Mouse (Mus musculus) embryo, embryonic 11 days (tissue): ENCODE data around the gene Rsc1a1.

Experiments
- DNase-seq: peaks from one replicate; pipeline ENCODE4 v3.0.0-alpha.2; 2015

Gene Rsc1a1

GRCm38 (mm10) chr4:141688505-141688904 lies 3.1 kb upstream of the Rsc1a1 start:
- DNase-seq = no peak

GRCm38 (mm10) chr4:141686525-141686924 lies 1.1 kb upstream of the Rsc1a1 start:
- no peak for DNase-seq

DNA sequence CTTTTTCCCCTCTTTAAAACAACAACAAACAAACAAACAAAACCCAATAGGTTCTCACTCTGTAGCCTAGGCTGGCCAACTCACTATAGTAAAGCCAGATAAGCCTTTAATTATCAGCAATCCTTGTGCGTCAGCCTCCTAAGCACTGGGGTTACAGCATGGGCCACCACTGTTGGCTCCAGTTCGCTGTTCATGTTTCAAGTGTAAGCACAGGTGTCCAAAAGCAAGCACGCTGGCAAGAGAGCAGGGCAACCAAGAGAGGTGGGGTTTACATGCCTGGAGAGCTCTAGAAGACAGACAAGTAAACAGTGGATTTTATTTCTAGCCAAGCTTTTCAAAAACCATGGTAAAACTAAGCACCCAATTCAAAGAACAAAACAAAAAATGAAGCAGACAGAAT lies 694 bp upstream of the Rsc1a1 start:
- no peak for DNase-seq

DNA sequence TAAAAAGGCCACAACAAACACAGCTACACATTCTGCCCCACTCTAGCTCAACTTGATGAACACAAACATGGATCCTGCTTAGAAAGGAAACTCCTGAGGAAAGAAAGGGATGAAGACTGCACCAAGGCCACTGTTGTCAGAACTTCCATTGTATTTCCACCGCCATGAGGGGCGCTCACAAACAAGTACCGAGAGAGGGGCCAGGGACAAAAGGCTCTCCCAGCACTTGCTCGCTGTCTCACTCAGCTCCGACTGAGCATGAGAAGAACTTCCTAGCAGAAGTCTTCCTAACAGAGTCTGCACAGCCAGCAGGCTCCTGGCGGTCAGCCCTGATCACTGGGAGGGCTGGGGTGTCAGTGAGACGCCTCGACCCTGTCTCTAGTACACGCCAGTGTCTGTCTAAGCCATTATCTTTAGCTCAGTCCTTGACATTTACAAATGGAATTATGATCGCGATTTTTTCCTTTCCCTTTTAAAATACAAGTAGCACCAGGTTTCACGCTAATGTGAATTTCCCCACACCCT lies 2.6 kb downstream of the Rsc1a1 start:
- DNase-seq = no peak

GRCm38 (mm10) chr4:141681767-141682166 lies 3.6 kb downstream of the Rsc1a1 start:
- DNase-seq = no peak

- DNase-seq = no peak
Observed at GRCm38 (mm10) chr4:141680892-141681291, 4.5 kb downstream of the Rsc1a1 start.

DNA sequence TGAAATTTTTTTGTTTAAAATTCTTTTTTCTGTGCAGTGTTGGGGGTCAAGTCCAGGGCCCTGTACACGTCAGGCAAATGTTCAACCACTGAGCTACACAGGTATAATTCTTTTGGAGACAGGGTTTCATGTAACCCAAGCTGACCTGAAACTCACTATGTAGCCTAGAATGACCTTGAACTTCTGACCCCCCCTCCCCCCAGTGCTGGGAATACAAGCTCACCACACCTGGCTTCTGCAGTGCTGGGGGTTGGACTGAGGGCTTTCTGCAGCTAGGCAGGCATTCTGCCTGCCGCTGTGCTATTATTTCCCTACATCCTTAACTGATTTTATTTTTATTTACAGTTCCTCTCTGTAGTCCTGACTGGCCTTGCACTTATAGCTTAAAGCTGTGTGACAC lies 6.4 kb downstream of the Rsc1a1 start:
- no peak for DNase-seq

DNA sequence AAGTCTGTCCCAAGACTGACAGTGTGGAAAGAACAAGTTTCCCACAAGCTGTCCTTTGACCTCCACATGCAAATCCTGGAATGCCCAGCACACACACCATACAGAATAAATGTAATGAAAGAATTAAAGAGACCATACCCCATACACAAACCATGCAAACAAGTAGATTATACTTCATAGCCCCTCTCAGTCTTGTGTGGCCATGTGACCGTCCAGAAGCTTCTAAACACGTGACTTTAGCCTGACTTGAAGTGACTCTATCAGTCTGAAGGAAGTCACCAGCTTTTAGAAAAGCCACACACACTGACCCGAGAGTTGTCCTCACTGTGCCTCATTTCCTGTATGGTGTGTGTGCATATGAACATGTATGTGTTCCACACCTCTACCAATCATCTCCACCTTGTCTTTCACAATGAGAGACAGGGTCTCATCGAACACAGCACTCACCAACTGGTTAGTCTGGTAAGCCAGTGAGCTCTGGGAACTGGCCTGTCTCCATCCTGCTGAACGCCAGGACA lies 8.9 kb downstream of the Rsc1a1 start:
- DNase-seq = no peak

DNA sequence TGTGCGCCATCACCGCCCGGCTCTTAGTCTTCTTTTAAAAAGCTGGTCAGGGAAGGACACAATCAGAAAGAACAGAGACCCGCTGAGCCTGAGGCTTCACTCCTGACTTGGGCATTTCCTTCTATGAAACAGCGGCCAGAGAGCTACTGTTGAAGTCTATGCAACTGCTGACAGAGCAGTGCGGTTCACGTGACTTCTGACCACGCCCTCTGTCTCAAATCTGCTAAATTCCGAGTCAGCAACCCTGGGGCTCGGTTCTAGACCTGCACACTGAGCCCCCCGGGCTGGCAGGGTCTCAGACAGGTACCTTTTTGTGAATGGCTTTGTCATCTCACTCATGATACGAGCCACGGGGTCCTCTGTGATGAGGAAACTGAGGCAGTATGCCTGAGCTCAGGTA lies 13.1 kb downstream of the Rsc1a1 start:
- no peak for DNase-seq

DNA sequence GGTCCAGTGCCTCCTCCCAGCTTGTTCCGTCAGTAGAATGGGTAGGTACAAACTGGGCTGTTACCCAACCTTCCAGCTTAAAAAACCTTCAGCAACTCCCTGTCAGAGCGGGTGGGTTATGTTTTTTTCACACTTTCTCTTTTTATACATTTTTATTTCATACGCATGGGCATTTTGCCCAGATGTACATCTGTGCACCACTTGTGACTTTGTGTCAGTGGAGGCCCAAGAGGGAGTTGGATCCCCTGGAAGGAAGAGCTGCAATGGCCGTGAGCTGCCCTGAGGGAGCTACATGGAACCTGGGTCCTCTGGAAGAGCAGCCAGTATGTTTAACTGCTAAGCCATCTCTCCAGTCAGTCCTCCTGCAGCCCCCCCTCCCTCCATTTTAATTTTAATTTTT lies 14.0 kb downstream of the Rsc1a1 start:
- no peak for DNase-seq

DNA sequence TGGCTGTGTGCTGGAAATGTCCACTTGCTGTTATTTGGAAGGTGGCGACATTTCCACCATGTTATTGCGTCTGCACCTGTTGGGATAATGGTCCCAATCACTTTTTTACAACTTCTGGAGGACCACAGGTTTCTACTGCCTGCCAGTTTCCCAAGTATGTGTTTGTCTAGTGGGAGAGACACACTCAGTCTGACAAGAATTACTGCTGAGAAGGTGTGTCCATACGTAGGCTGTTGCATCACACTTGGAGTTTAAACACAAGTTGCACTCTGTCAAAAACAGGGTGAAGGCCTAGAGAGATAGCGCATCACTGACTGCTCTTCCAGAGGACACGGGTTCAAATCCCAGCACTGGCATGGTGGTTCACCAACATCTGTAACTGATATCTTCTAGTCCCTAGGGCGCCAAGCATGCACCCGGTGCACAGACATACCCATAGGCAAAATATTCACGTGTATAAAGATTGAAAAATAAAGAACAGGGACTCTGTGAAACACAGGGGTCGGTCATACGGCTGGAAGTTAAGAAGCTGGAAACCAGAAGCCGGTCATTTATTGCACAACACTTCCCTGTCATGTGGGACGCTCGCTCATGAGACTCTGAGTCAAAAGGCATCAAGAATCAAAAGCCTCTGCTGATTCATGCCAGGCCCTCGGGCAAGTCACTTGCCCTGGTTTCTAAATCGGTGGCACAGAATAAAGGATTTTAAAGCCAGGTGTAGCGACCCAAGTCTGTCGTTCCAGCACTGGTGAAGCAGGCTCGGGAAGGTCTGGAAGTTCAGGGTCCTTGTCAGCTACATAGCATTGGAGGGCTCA lies 15.3 kb downstream of the Rsc1a1 start:
- no peak for DNase-seq

GRCm38 (mm10) chr4:141664799-141665198 lies 20.6 kb downstream of the Rsc1a1 start, which contains the start of gene Plekhm2:
TSS of gene Plekhm2 (minus strand) at chr4:141664899.
- DNase-seq = no peak

- DNase-seq = peak; percentile 84
Observed at GRCm38 (mm10) chr4:141664011-141664745, 21.2 kb downstream of the Rsc1a1 start.

DNA sequence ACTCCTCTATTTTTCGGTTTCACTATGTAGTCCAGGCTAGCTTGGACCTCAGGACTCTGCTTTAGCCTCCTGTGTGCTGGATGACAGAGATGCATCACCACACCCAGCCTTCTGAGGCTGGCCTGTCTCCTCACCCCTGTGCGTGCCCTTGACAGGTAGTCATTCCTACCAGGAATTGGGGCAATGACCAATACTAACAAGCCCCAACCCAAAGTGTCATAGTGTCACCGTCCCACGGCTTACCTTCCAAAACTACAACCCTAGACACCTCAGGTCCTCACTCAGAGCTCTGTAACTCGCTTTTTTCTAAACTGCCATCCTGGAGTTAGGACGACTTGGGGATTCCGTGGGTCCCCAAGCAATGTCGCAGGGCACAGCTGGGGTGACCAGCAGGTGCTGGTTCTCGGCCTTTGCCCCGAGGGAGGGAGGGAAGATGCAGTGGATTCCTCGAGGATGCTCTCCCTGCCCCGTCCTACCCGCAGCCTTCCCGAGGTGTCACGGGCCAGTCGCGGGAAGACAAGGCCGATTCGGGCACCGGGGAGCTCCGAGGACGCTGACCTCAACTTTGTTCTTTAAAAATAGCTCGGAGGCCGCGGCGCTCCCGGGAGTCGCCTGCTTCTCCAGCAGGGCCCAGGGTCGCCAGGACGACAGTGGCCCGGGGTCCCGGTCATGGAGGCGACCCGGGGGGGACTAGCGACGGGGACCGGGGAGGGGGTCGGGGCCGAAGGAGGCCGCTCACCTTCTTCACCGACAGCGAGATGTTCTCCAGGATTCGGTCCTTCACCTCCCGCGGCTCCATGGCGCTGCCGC lies 22.1 kb downstream of the Rsc1a1 start:
- DNase-seq = peak; percentile 48

- no peak for DNase-seq
Observed at GRCm38 (mm10) chr4:141660884-141661283, 24.5 kb downstream of the Rsc1a1 start.

GRCm38 (mm10) chr4:141659739-141660138 lies 25.7 kb downstream of the Rsc1a1 start:
- peak; percentile 24 for DNase-seq

- no peak for DNase-seq
Observed at GRCm38 (mm10) chr4:141658846-141659484, 26.4 kb downstream of the Rsc1a1 start.

DNA sequence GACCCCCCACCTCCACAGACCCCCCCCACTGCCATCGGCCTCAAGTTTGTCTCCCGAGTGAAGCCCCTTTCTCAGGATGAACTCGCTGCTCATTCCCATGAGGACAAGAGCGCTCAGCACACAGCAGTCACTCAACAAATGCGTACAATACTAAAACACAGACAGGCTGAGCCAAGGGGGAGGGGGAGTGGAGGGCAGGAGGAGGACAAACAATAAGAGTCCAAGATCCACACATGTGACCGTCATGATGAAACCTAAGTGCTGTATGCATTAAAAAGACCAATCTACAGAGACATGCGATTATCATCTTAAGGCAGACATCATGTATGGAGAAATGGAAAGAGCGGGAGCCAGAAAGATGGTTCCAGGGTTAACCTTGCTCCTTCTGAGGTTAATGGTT lies 28.5 kb downstream of the Rsc1a1 start:
- DNase-seq = no peak

GRCm38 (mm10) chr4:141655908-141656608 lies 29.3 kb downstream of the Rsc1a1 start:
- no peak for DNase-seq

GRCm38 (mm10) chr4:141654509-141654908 lies 30.9 kb downstream of the Rsc1a1 start:
- no peak for DNase-seq

DNA sequence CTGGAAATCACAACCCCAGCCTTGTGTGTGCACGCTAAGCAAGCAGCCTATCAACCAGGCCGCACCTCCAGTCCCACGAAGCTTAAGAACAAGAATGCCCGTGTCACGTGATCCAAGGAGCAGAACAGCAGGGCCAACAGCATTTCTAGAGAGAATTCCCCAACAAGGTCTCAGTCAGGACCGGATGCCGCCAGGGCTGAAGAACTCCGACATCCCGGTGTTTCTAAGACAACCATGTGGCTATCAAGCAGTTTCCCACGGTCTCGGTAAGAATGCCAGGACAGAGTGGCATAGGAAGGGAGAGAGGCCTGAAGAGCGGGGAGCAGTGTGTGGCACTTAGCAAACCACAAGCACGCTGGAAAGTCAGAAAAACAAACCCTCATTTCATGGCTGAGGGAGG lies 31.6 kb downstream of the Rsc1a1 start:
- no peak for DNase-seq

DNA sequence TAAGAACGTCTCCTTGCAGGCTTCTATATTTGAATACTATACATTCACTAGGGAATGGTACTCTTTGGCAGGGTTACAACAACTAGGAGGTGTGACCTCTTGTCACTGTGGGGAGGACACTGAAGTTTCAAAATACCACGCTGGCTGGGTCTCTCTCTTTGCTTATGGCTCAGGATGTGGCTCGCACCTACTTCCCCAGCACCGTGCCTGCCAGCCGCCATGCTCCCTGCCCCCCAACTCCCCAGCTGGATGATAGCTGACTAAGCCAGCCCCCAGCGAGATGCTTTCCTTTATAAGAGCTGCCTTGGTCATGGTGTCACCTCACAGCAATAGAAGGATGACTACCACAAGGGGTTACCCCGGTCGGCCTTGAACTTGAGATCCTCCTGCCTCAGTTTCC lies 32.4 kb downstream of the Rsc1a1 start:
- no peak for DNase-seq
